Mouse (Mus musculus) heart, postnatal 0 days (tissue): ENCODE data around the gene Fam19a3.

Experiments used
- CTCF ChIP-seq: IDR thresholded peaks from 2 replicates; pipeline ENCODE4 v1.5.1; 2016; ENCODE audit warnings: antibody characterized with exemption, control low read depth, low read depth
- EP300 ChIP-seq: IDR thresholded peaks from 2 replicates; pipeline ENCODE4 v1.6.1; 2016; ENCODE audit warnings: antibody characterized with exemption, low read depth

GRCm38 (mm10) chr3:104812254-104812653 lies 30.6 kb upstream of the Fam19a3 start:
- no peak for TF ChIP-seq CTCF
- TF ChIP-seq EP300 = no peak
